ENCODE assay signal across 8 mouse cellular contexts in the genomic region with DNA sequence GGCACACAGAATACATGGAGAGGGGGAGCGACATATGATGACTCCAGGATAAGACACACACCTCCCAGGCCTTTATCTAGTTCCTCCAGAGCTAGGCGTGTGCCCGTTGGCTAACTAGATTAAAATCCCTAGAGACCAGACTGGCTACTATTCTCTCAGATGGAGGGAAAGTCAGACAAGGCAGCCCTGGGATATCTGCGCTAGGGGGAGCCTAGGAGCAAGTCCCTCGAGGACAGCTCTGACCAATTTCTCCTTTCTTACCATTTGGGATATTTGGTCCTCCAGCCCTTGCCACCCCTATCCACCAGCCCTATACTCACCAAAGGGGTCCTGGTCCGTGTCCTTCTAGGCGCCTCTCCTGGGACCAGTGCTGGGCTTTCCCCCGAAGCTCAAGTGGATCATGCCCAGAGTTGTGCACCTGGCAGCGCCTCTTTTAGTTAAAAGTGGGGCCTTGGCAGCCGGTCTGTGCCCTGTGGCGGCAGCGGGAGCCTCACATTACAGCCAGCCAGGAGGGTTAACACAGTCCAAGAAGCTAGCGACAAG. TPM values are rescaled to one million over a fixed set of nuclear protein-coding genes. Genes with fewer than 3 reads are reported as not detected.
DNase-seq lines count a peak whose midpoint lies in the region; ATAC-seq lines count a peak whose summit lies in the region.

No protein-coding gene starts in this region.

- H3K4me3 ChIP-seq in forebrain, embryonic 15.5 days: peak overlapping the region; percentile 20
- H3K4me3 ChIP-seq in hindbrain, embryonic 15.5 days: no peak overlapping the region
- H3K4me3 ChIP-seq in liver, embryonic 12.5 days: peak overlapping the region; percentile 57
- no peak overlapping the region for H3K4me3 ChIP-seq in neural tube, embryonic 12.5 days

- 2% methylated on average over 13 of the region's 13 CpGs for WGBS in forebrain, embryonic 15.5 days
- WGBS in hindbrain, embryonic 15.5 days: 2% methylated on average over 13 of the region's 13 CpGs
- 3% methylated on average over 13 of the region's 13 CpGs for WGBS in liver, embryonic 12.5 days (ENCODE audit: insufficient replicate concordance)
- WGBS in neural tube, embryonic 12.5 days: 4% methylated on average over 13 of the region's 13 CpGs

- no peaks in the 10 kb centered on the region for H3K9me3 ChIP-seq in forebrain, embryonic 15.5 days
- H3K9me3 ChIP-seq in hindbrain, embryonic 15.5 days: no peaks in the 10 kb centered on the region
- H3K9me3 ChIP-seq in liver, embryonic 12.5 days (replicated peaks): no peaks in the 10 kb centered on the region; the same call in 1 of the 2 replicates
- no peaks in the 10 kb centered on the region for H3K9me3 ChIP-seq in neural tube, embryonic 12.5 days

- H3K27me3 ChIP-seq in forebrain, embryonic 15.5 days: peaks cover 52% of the 10 kb centered on the region
- H3K27me3 ChIP-seq in hindbrain, embryonic 15.5 days: peaks cover 28% of the 10 kb centered on the region
- peaks cover 85% of the 10 kb centered on the region for H3K27me3 ChIP-seq in liver, embryonic 12.5 days (replicated peaks)
- H3K27me3 ChIP-seq in neural tube, embryonic 12.5 days (replicated peaks): peaks cover 55% of the 10 kb centered on the region

- H3K4me1 ChIP-seq in forebrain, embryonic 15.5 days: peaks cover 33% of the 10 kb centered on the region
- peaks cover 28% of the 10 kb centered on the region for H3K4me1 ChIP-seq in hindbrain, embryonic 15.5 days (replicated peaks)
- H3K4me1 ChIP-seq in liver, embryonic 12.5 days: peaks cover 50% of the 10 kb centered on the region
- H3K4me1 ChIP-seq in neural tube, embryonic 12.5 days: peaks cover 34% of the 10 kb centered on the region

- H3K27ac ChIP-seq in forebrain, embryonic 15.5 days (replicated peaks): no peak overlapping the region
- H3K27ac ChIP-seq in hindbrain, embryonic 15.5 days (replicated peaks): no peak overlapping the region
- H3K27ac ChIP-seq in liver, embryonic 12.5 days: peak overlapping the region; percentile 84
- H3K27ac ChIP-seq in neural tube, embryonic 12.5 days: no peak overlapping the region

- 0 out of 2 replicates have a peak, but pooled peaks have one; percentile 7 for ATAC-seq in forebrain, embryonic 15.5 days (replicated peaks)
- no peak for ATAC-seq in hindbrain, embryonic 15.5 days (ENCODE audit: low FRiP score, low read depth)
- peak; percentile 93 for ATAC-seq in liver, embryonic 12.5 days
- no peak; the same call in 1 of the 2 replicates for ATAC-seq in neural tube, embryonic 12.5 days (ENCODE audit: low FRiP score, low read depth)
- ATAC-seq in activated CD4-positive, CD25-positive, alpha-beta regulatory T cell, adult 4 months: no peak

- no peaks in the 10 kb centered on the region for H3K36me3 ChIP-seq in forebrain, embryonic 15.5 days
- H3K36me3 ChIP-seq in hindbrain, embryonic 15.5 days: no peaks in the 10 kb centered on the region
- H3K36me3 ChIP-seq in liver, embryonic 12.5 days: 0 out of 2 replicates have a peak, but pooled peaks cover 6% of the 10 kb centered on the region
- no peaks in the 10 kb centered on the region; the same call in 1 of the 2 replicates for H3K36me3 ChIP-seq in neural tube, embryonic 12.5 days

- peak overlapping the region; percentile 48 for H3K4me2 ChIP-seq in forebrain, embryonic 15.5 days (replicated peaks)
- H3K4me2 ChIP-seq in hindbrain, embryonic 15.5 days: peak overlapping the region; percentile 55
- peak overlapping the region; percentile 78 for H3K4me2 ChIP-seq in liver, embryonic 12.5 days
- H3K4me2 ChIP-seq in neural tube, embryonic 12.5 days (replicated peaks): peak overlapping the region; percentile 62

- peak; percentile 62 for DNase-seq in ovary, postnatal 36 days (ENCODE audit: low spot score)
- no peak for DNase-seq in ovary, postnatal 14 days (ENCODE audit: low spot score)
- DNase-seq in c-Kit-positive CD71-positive TER-119-negative erythroid progenitor cells, embryonic 14.5 days (ENCODE audit: low read depth): peak; percentile 83

- H3K9ac ChIP-seq in forebrain, embryonic 15.5 days (replicated peaks): peak overlapping the region; percentile 6; the same call in 1 of the 2 replicates
- H3K9ac ChIP-seq in hindbrain, embryonic 15.5 days: no peak overlapping the region
- H3K9ac ChIP-seq in liver, embryonic 12.5 days: peak overlapping the region; percentile 73
- 0 out of 2 replicates have a peak overlapping the region, but pooled peaks have one; percentile 5 for H3K9ac ChIP-seq in neural tube, embryonic 12.5 days

RNA-seq across cellular contexts. Expression of a gene that starts 0.8 kb away (rescaled TPM):
- polyA plus RNA-seq in forebrain, embryonic 15.5 days (2015; fragmentation: Nextera tagmentation; extraction: Ambion mirVana): 0.10 and 0.28 TPM in 2 replicates
- 0.87 and 0.92 TPM in 2 replicates for polyA plus RNA-seq in hindbrain, embryonic 15.5 days (2015; fragmentation: Nextera tagmentation; extraction: Ambion mirVana)
- 2.8 and 3.2 TPM in 2 replicates for polyA plus RNA-seq in liver, embryonic 12.5 days (2016; fragmentation: Nextera tagmentation; extraction: Ambion mirVana)
- 1.3 and 3.1 TPM in 2 replicates for polyA plus RNA-seq in neural tube, embryonic 12.5 days (2016; fragmentation: Nextera tagmentation; extraction: Ambion mirVana)
- not detected for polyA plus RNA-seq in activated CD4-positive, CD25-positive, alpha-beta regulatory T cell, adult 4 months (2017; shearing (Covaris generic))

RNA-seq across cellular contexts. Expression of a gene that starts 14.0 kb away (rescaled TPM):
- 69.3 and 75.5 TPM in 2 replicates for polyA plus RNA-seq in forebrain, embryonic 15.5 days (2015; fragmentation: Nextera tagmentation; extraction: Ambion mirVana)
- polyA plus RNA-seq in hindbrain, embryonic 15.5 days (2015; fragmentation: Nextera tagmentation; extraction: Ambion mirVana): 62.3 and 68.8 TPM in 2 replicates
- polyA plus RNA-seq in liver, embryonic 12.5 days (2016; fragmentation: Nextera tagmentation; extraction: Ambion mirVana): 35.6 and 36.2 TPM in 2 replicates
- polyA plus RNA-seq in neural tube, embryonic 12.5 days (2016; fragmentation: Nextera tagmentation; extraction: Ambion mirVana): 65.7 and 68.5 TPM in 2 replicates
- 10 to 100 TPM; 13.7 to 15.6 TPM for polyA plus RNA-seq in activated CD4-positive, CD25-positive, alpha-beta regulatory T cell, adult 4 months (2017; shearing (Covaris generic))

RNA-seq across cellular contexts. Expression of a gene that starts 36.9 kb away (rescaled TPM):
- polyA plus RNA-seq in forebrain, embryonic 15.5 days (2015; fragmentation: Nextera tagmentation; extraction: Ambion mirVana): 26.8 and 29.4 TPM in 2 replicates
- polyA plus RNA-seq in hindbrain, embryonic 15.5 days (2015; fragmentation: Nextera tagmentation; extraction: Ambion mirVana): 21.8 and 23.6 TPM in 2 replicates
- 15.5 and 15.8 TPM in 2 replicates for polyA plus RNA-seq in liver, embryonic 12.5 days (2016; fragmentation: Nextera tagmentation; extraction: Ambion mirVana)
- polyA plus RNA-seq in neural tube, embryonic 12.5 days (2016; fragmentation: Nextera tagmentation; extraction: Ambion mirVana): 23.0 and 27.5 TPM in 2 replicates
- polyA plus RNA-seq in activated CD4-positive, CD25-positive, alpha-beta regulatory T cell, adult 4 months (2017; shearing (Covaris generic)): 10 to 100 TPM; 21.1 to 25.4 TPM

RNA-seq across cellular contexts. Expression of a gene that starts 41.6 kb away (rescaled TPM):
- 460 and 461 TPM in 2 replicates for polyA plus RNA-seq in forebrain, embryonic 15.5 days (2015; fragmentation: Nextera tagmentation; extraction: Ambion mirVana)
- polyA plus RNA-seq in hindbrain, embryonic 15.5 days (2015; fragmentation: Nextera tagmentation; extraction: Ambion mirVana): 570 and 601 TPM in 2 replicates
- 180 and 198 TPM in 2 replicates for polyA plus RNA-seq in liver, embryonic 12.5 days (2016; fragmentation: Nextera tagmentation; extraction: Ambion mirVana)
- 308 and 323 TPM in 2 replicates for polyA plus RNA-seq in neural tube, embryonic 12.5 days (2016; fragmentation: Nextera tagmentation; extraction: Ambion mirVana)
- 100 to 1,000 TPM in 1 of 2 experiments, 10 to 100 TPM in 1; 75.9 to 111 TPM for polyA plus RNA-seq in activated CD4-positive, CD25-positive, alpha-beta regulatory T cell, adult 4 months (2017; shearing (Covaris generic))

RNA-seq across cellular contexts. Expression of a gene that starts 45.5 kb away (rescaled TPM):
- 45.2 and 52.6 TPM in 2 replicates for polyA plus RNA-seq in forebrain, embryonic 15.5 days (2015; fragmentation: Nextera tagmentation; extraction: Ambion mirVana)
- polyA plus RNA-seq in hindbrain, embryonic 15.5 days (2015; fragmentation: Nextera tagmentation; extraction: Ambion mirVana): 56.5 and 69.5 TPM in 2 replicates
- 5.2 and 5.7 TPM in 2 replicates for polyA plus RNA-seq in liver, embryonic 12.5 days (2016; fragmentation: Nextera tagmentation; extraction: Ambion mirVana)
- polyA plus RNA-seq in neural tube, embryonic 12.5 days (2016; fragmentation: Nextera tagmentation; extraction: Ambion mirVana): 44.5 and 46.9 TPM in 2 replicates
- not detected for polyA plus RNA-seq in activated CD4-positive, CD25-positive, alpha-beta regulatory T cell, adult 4 months (2017; shearing (Covaris generic))

Comparison
In these comparisons a context has a peak if more than half of its experiments do, and no peak if none do; other contexts are left out.
1. ATAC-seq: peak in forebrain, embryonic 15.5 days (single experiment) and liver, embryonic 12.5 days (single experiment); none in hindbrain, embryonic 15.5 days (single experiment), neural tube, embryonic 12.5 days (single experiment) and activated CD4-positive, CD25-positive, alpha-beta regulatory T cell, adult 4 months (single experiment).
2. H3K4me3 ChIP-seq: peak in forebrain, embryonic 15.5 days (single experiment) and liver, embryonic 12.5 days (single experiment); none in hindbrain, embryonic 15.5 days (single experiment) and neural tube, embryonic 12.5 days (single experiment).
3. Peak in every context shown above with its lines, with median percentiles within 50 percentile points of each other: H3K4me2 ChIP-seq.